Mouse (Mus musculus) kidney, adult 2 months (tissue): Measurements from ENCODE around the gene Mical3. TPM values are rescaled to one million over a fixed set of nuclear protein-coding genes. Genes with fewer than 3 reads are reported as not detected.

Experiments
- DNase-seq: peaks from one replicate; pipeline ENCODE4 v3.0.0; 2021
- H3K27ac ChIP-seq: fragments of 200-500 bp; 2 replicates; pipeline ENCODE4 v1.5.1; 2012; ENCODE audit warnings: low read depth, low read length, control low read depth, inconsistent platforms; ENCODE audit not compliant: insufficient read depth
- H3K27me3 ChIP-seq: fragments of 200-500 bp; replicated peaks from 2 replicates; pipeline ENCODE4 v1.6.1; 2012; ENCODE audit warnings: mild to moderate bottlenecking, moderate library complexity, low read length, inconsistent platforms; ENCODE audit not compliant: control insufficient read depth, insufficient read depth
- H3K36me3 ChIP-seq: fragments of 200-500 bp; 2 replicates; pipeline ENCODE4 v1.6.1; 2012; ENCODE audit warnings: mild to moderate bottlenecking, moderate library complexity, low read length, inconsistent platforms; ENCODE audit not compliant: control insufficient read depth, insufficient read depth
- H3K4me1 ChIP-seq: fragments of 200-500 bp; 2 replicates; pipeline ENCODE4 v1.6.1; 2011; ENCODE audit warnings: low read length; ENCODE audit not compliant: control insufficient read depth, insufficient read depth
- H3K4me3 ChIP-seq: fragments of 200-500 bp; 2 replicates; pipeline ENCODE4 v1.5.1; 2011; ENCODE audit warnings: mild to moderate bottlenecking, low read depth, low read length, control low read depth; ENCODE audit not compliant: insufficient read depth
- CTCF ChIP-seq: fragments of 200-500 bp; conservative IDR thresholded peaks from 2 replicates; pipeline ENCODE4 v1.5.1; 2011; ENCODE audit warnings: low read depth, mild to moderate bottlenecking, control low read depth, low read length, moderate library complexity, mixed read lengths; ENCODE audit not compliant: insufficient read depth, insufficient read length
- POLR2A ChIP-seq: fragments of 200-500 bp; IDR thresholded peaks from one replicate; pipeline ENCODE4 v1.6.1; 2011; ENCODE audit warnings: low read depth, low read length, control low read depth
- WGBS: fragments of 180-500 bp; shearing (Covaris S2); methylation state at CpG from one replicate; pipeline ENCODE4 v1.1.7; 2018; 5-methylcytosine and 5-hydroxymethylcytosine counted together
- polyA plus RNA-seq: library from polyadenylated mRNA; depleted of rRNA; stranded (reverse); fragments of >200 nt; gene quantifications from 2 replicates; pipeline ENCODE4 v1.2.3, GENCODE M21; 2012

The Mical3 gene
- polyA plus RNA-seq, 1 experiment: 16.1 TPM

DNA sequence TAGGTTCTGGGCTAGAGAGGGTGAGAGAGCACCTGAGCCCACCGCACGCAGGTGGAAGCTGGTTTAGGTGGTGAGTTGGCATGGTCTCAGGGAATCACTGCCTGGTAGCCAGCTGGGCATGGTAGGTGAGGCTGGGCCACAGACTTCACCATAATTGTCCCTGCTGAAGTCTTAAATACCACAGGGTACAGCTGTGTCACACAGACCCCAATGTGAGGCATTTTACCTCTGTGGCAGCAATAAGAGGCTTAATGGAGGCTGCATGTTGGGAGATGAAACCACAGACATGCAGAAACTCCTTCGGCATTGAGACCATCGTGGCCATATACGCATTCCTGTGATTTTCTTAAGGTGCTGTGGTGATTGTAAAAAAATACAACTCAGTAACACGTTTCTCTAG, 178.3 kb downstream of the Mical3 start:
- no peaks in the 10 kb centered on the region for H3K4me1 ChIP-seq
- H3K27me3 ChIP-seq: no peaks in the 10 kb centered on the region
- H3K4me3 ChIP-seq: no peak overlapping the region
- H3K36me3 ChIP-seq: no peaks in the 10 kb centered on the region
- no peak overlapping the region for H3K27ac ChIP-seq
- no peak for DNase-seq
- 95% methylated on average over 6 of the region's 6 CpGs for whole genome bisulfite sequencing
- TF ChIP-seq POLR2A: no peak
- TF ChIP-seq CTCF: no peak

DNA sequence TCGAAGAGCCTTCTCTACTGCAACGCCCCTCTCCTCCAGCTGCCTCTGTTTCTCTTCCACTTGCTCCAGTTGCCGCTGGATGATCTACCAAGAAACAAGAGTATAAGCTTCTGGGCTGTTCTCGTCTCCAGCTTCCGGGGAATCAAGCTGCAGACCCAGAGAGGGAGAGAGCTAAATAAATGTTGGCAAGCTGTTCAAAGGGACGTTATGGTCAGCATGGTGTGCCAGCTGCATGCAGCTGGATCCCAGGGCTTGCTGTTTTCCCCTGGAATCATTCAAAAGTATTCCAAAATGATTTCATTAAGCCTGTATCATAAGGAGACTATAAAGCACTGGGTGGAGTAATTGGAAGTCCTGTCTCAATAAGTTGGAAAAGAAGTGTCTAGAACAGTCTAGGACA, 179.5 kb downstream of the Mical3 start:
- no peak overlapping the region for H3K27ac ChIP-seq
- H3K36me3 ChIP-seq: no peaks in the 10 kb centered on the region
- 81% methylated on average over 6 of the region's 6 CpGs for WGBS
- TF ChIP-seq CTCF (no peak), POLR2A (no peak)
- no peaks in the 10 kb centered on the region for H3K27me3 ChIP-seq
- no peaks in the 10 kb centered on the region for H3K4me1 ChIP-seq
- DNase-seq: no peak
- H3K4me3 ChIP-seq: no peak overlapping the region

DNA sequence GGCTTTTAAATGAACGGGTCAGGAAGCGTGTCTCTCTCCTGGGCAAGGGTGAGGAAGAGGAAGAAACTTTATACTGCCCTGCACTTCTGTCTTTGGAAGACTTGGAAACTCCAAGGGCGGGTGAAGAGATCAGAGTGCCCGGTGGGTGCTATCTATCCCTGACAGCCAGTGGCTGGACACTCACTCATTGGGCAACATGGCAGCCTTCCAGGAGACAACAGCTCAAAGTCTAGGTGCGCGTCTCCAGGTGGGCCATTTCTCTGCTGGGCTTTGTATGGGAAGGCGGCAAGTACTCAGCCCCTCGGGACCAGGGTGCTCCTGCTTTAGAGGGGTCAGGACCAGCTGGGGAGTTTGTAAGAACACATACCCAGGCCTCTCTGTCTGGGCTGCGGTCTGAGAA, 185.3 kb downstream of the Mical3 start:
- H3K4me3 ChIP-seq: no peak overlapping the region
- TF ChIP-seq CTCF: no peak
- no peak for TF ChIP-seq POLR2A
- WGBS: 69% methylated on average over 9 of the region's 9 CpGs
- no peaks in the 10 kb centered on the region for H3K36me3 ChIP-seq
- peaks cover 3% of the 10 kb centered on the region; the same call in 1 of the 2 replicates for H3K4me1 ChIP-seq
- DNase-seq: peak; percentile 68
- no peaks in the 10 kb centered on the region for H3K27me3 ChIP-seq
- H3K27ac ChIP-seq: no peak overlapping the region

DNA sequence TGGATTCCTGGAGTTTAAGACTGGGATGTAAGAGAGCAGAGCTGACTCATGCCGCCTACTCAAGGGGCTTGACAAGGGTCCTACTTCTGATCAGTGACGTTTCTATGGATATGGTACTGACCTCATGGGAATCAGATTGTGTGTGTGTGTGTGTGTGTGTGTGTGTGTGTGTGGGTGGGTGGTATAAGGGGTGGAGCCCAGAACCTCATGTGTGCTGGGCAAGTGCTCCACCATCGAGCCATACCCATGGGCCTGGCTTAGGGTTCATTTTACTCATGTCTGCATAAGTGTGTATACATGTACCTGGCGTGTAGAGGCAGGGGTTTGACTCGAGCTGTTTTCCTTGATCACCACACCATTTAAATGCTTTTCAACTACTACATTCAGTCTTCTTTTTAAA, 186.8 kb downstream of the Mical3 start:
- DNase-seq: no peak
- Histone ChIP-seq H3K36me3 (no peaks in the 10 kb centered on the region), H3K27ac (no peak overlapping the region), H3K4me3 (no peak overlapping the region), H3K27me3 (no peaks in the 10 kb centered on the region), H3K4me1 (peaks cover 3% of the 10 kb centered on the region; the same call in 1 of the 2 replicates)
- no peak for TF ChIP-seq POLR2A
- TF ChIP-seq CTCF: no peak
- WGBS: 84% methylated on average over 5 of the region's 5 CpGs

DNA sequence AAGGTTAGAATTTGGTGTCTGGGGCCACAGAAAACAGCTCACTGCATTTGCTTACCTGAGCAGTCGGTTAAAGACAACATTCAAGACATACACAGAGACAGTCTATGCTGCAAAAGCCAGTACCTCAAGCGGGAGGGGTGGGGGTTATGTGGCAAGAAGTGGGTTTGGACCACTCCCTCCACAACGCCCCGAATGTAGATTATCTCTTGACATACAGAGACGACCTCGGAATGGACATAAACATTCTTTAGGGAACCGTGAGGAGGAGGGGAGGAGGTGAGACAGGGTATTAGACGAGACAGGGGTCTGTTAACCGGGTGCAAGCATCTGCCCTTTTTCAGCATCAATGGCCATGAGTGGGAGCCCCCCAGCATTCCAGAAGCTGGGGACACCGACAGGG, 187.2 kb downstream of the Mical3 start:
- no peaks in the 10 kb centered on the region for H3K36me3 ChIP-seq
- no peak for DNase-seq
- no peaks in the 10 kb centered on the region for H3K27me3 ChIP-seq
- peaks cover 3% of the 10 kb centered on the region; the same call in 1 of the 2 replicates for H3K4me1 ChIP-seq
- 73% methylated on average over 10 of the region's 10 CpGs for WGBS
- no peak overlapping the region for H3K4me3 ChIP-seq
- no peak for TF ChIP-seq POLR2A
- no peak for TF ChIP-seq CTCF
- no peak overlapping the region for H3K27ac ChIP-seq

DNA sequence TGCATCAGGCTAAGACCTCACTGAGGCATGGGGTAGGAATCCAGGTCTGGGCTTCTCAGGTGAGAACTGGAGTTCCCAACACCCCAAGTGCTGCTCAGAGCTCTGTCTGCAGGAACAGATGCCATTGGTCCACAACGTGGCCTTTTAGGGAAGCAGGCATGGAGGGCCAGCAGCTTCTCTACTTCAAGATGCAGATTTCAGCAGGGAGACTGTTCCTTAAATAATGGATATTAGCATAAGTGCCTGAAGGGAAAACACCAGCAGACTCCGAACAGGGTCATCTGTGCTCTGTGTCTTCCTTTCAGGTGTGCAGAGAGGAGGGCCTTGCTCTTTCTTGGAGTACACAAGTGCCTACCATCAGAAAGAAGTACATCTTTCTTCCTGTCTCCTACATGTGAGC, 187.7 kb downstream of the Mical3 start:
- no peaks in the 10 kb centered on the region for H3K27me3 ChIP-seq
- WGBS: 75% methylated on average over 2 of the region's 2 CpGs

DNA sequence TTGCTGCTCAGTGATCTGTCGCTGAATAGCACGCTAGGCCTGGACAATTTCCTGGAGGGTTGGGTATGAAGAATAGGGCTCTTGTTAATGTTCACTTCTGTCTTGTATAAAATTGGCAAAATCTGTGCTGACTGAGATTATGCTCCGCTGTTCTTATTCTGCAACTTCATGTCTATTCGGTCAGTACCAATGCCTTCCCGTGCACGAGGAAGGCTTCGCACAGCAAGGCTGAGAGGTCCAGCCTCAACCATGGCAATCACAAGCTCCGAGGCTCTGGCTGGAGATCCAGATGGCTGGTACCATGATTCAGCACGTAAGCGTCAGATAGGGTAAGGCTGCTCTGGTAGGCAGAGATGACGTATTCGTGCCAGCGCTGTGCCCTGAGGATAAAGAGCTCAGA, 189.2 kb downstream of the Mical3 start:
- TF ChIP-seq POLR2A (no peak), CTCF (no peak)
- DNase-seq: peak; percentile 86
- Histone ChIP-seq H3K27ac (peak overlapping the region; percentile 90), H3K27me3 (no peaks in the 10 kb centered on the region), H3K4me1 (peaks cover 3% of the 10 kb centered on the region; the same call in 1 of the 2 replicates), H3K36me3 (no peaks in the 10 kb centered on the region), H3K4me3 (no peak overlapping the region)
- WGBS: 61% methylated on average over 13 of the region's 13 CpGs

More for the DNA sequence above, 187.7 kb downstream of the Mical3 start:
- DNase-seq: no peak
- TF ChIP-seq POLR2A: no peak
- TF ChIP-seq CTCF: no peak
- Histone ChIP-seq H3K4me3 (no peak overlapping the region), H3K36me3 (no peaks in the 10 kb centered on the region), H3K27ac (no peak overlapping the region), H3K4me1 (peaks cover 3% of the 10 kb centered on the region; the same call in 1 of the 2 replicates)
